Comparison of ENCODE assay signal across 8 mouse cellular contexts in genomic region chr11:82746857-82747366, GRCm38 (mm10). TPM values are rescaled to one million over a fixed set of nuclear protein-coding genes. Genes with fewer than 3 reads are reported as not detected.
DNase-seq lines count a peak whose midpoint lies in the region; ATAC-seq and TF ChIP-seq lines count a peak whose summit lies in the region.

No protein-coding gene starts in this region.

- H3K4me2 ChIP-seq in lung, embryonic 14.5 days, result 0 out of 2 replicates have a peak overlapping the region, but pooled peaks have one; percentile 8
- H3K4me2 ChIP-seq in heart, embryonic 12.5 days, result peak overlapping the region; percentile 26

- no peaks in the 10 kb centered on the region for H3K9me3 ChIP-seq in lung, embryonic 14.5 days (ENCODE audit: low read depth, low read length)
- H3K9me3 ChIP-seq in heart, embryonic 12.5 days (replicated peaks), result no peaks in the 10 kb centered on the region

- H3K36me3 ChIP-seq in lung, embryonic 14.5 days (ENCODE audit: insufficient read depth), result no peaks in the 10 kb centered on the region
- H3K36me3 ChIP-seq in heart, embryonic 12.5 days, result no peaks in the 10 kb centered on the region

- no peak for ATAC-seq in lung, embryonic 14.5 days (ENCODE audit: insufficient read depth)
- no peak for ATAC-seq in heart, embryonic 12.5 days (ENCODE audit: insufficient number of reproducible peaks, low FRiP score)
- peak; percentile 98 for ATAC-seq in megakaryocyte, adult 5-6 weeks (ENCODE audit: poor library complexity, severe bottlenecking)

- H3K4me3 ChIP-seq in lung, embryonic 14.5 days (ENCODE audit: low read depth, low read length), result no peak overlapping the region
- H3K4me3 ChIP-seq in heart, embryonic 12.5 days, result peak overlapping the region; percentile 22; the same call in 1 of the 2 replicates
- H3K4me3 ChIP-seq in left cerebral cortex, adult 2 months, result no peak overlapping the region

- 72% methylated on average over 8 of the region's 8 CpGs for WGBS in lung, embryonic 14.5 days
- 66% methylated on average over 8 of the region's 8 CpGs for WGBS in heart, embryonic 12.5 days

- TF ChIP-seq CTCF in lung, embryonic 14.5 days (IDR thresholded peaks at IDR 0.05; ENCODE audit: low read depth), result no peak
- TF ChIP-seq CTCF in left cerebral cortex, adult 2 months (IDR thresholded peaks at IDR 0.05), result no peak

- intact Hi-C loops in left cerebral cortex, adult 2 months (cut with DNase I), result loop anchor here (2.0 kb wide), 1 partner anchor 144 kb away; the partner anchor contains the start of gene Rad51d

- H3K9ac ChIP-seq in lung, embryonic 14.5 days, result no peak overlapping the region
- no peak overlapping the region for H3K9ac ChIP-seq in heart, embryonic 12.5 days

- DNase-seq in lung, embryonic 14.5 days, result peak; percentile 3
- DNase-seq in lung, postnatal 14 days, result no peak
- peak; percentile 48 for DNase-seq in thymus, postnatal 25 days
- DNase-seq in embryo, embryonic 10.5 days (ENCODE audit: low spot score), result no peak
- DNase-seq in left cerebral cortex, adult 2 months (ENCODE audit: extremely low spot score in 1 of 2, low spot score in 2 of 2), result no peak
- DNase-seq in left cerebral cortex, adult 11 months (ENCODE audit: low spot score), result no peak

- no peak overlapping the region for H3K27ac ChIP-seq in lung, embryonic 14.5 days (ENCODE audit: low read depth)
- no peak overlapping the region for H3K27ac ChIP-seq in heart, embryonic 12.5 days (ENCODE audit: poor library complexity, severe bottlenecking)
- H3K27ac ChIP-seq in left cerebral cortex, adult 2 months, result no peak overlapping the region

- no peaks in the 10 kb centered on the region for H3K4me1 ChIP-seq in lung, embryonic 14.5 days (ENCODE audit: insufficient read depth)
- no peaks in the 10 kb centered on the region for H3K4me1 ChIP-seq in heart, embryonic 12.5 days (replicated peaks)

- H3K27me3 ChIP-seq in lung, embryonic 14.5 days (ENCODE audit: insufficient read depth, low read length), result no peaks in the 10 kb centered on the region
- H3K27me3 ChIP-seq in heart, embryonic 12.5 days (replicated peaks), result no peaks in the 10 kb centered on the region

RNA-seq across cellular contexts. Expression of gene Cct6b, which starts 17.2 kb away (rescaled TPM):
- 0.20 and 0.27 TPM in 2 replicates for polyA plus RNA-seq in lung, embryonic 14.5 days (2014; fragmentation: Nextera tagmentation; extraction: Ambion mirVana)
- 0.13 TPM in 1 of 2 replicates, not detected in the other for polyA plus RNA-seq in heart, embryonic 12.5 days (2016; fragmentation: Nextera tagmentation; extraction: Ambion mirVana)
- total RNA-seq in megakaryocyte, adult 5-6 weeks (2015), result 0.11 TPM in 1 of 2 replicates, not detected in the other
- total RNA-seq in megakaryocyte, adult 5-6 weeks (2017), result not detected in 2 replicates
- not detected for total RNA-seq in left cerebral cortex, adult 2 months (2021)

RNA-seq across cellular contexts. Expression of gene Zfp830, which starts 17.2 kb away (rescaled TPM):
- polyA plus RNA-seq in lung, embryonic 14.5 days (2014; fragmentation: Nextera tagmentation; extraction: Ambion mirVana), result 32.2 and 34.5 TPM in 2 replicates
- polyA plus RNA-seq in heart, embryonic 12.5 days (2016; fragmentation: Nextera tagmentation; extraction: Ambion mirVana), result 31.2 and 31.8 TPM in 2 replicates
- 13.9 and 15.6 TPM in 2 replicates for total RNA-seq in megakaryocyte, adult 5-6 weeks (2015)
- total RNA-seq in megakaryocyte, adult 5-6 weeks (2017), result 39.9 and 46.3 TPM in 2 replicates
- total RNA-seq in left cerebral cortex, adult 2 months (2021), result 10 to 100 TPM; 14.8 to 15.2 TPM

RNA-seq across cellular contexts. Expression of gene Lig3, which starts 34.0 kb away (rescaled TPM):
- 40.8 and 41.0 TPM in 2 replicates for polyA plus RNA-seq in lung, embryonic 14.5 days (2014; fragmentation: Nextera tagmentation; extraction: Ambion mirVana)
- polyA plus RNA-seq in heart, embryonic 12.5 days (2016; fragmentation: Nextera tagmentation; extraction: Ambion mirVana), result 29.0 and 37.4 TPM in 2 replicates
- 14.0 and 15.7 TPM in 2 replicates for total RNA-seq in megakaryocyte, adult 5-6 weeks (2015)
- 17.7 and 20.3 TPM in 2 replicates for total RNA-seq in megakaryocyte, adult 5-6 weeks (2017)
- 10 to 100 TPM; 21.1 to 21.9 TPM for total RNA-seq in left cerebral cortex, adult 2 months (2021)

Comparison
In these comparisons a context has a peak if more than half of its experiments do, and no peak if none do; other contexts are left out.
1. DNase-seq: peak in lung, embryonic 14.5 days (single experiment) and thymus, postnatal 25 days (single experiment); none in lung, postnatal 14 days (single experiment), embryo, embryonic 10.5 days (single experiment), left cerebral cortex, adult 2 months (0 of 2) and left cerebral cortex, adult 11 months (single experiment).